Mouse (Mus musculus) hindbrain, embryonic 12.5 days (tissue): ENCODE measurements around the gene Sdhb. TPM values are rescaled to one million over a fixed set of nuclear protein-coding genes. Genes with fewer than 3 reads are reported as not detected.

Experiments
- ATAC-seq: fragments of 200-750 bp; cut with Nextera tagmentation; 2 replicates; pipeline ENCODE4 v1.8.0; 2017; ENCODE audit warnings: moderate TSS enrichment; ENCODE audit not compliant: low FRiP score
- H3K27ac ChIP-seq: fragments of 300-500 bp; sonication (generic); 2 replicates; pipeline ENCODE4 v1.5.1; 2016; ENCODE audit warnings: mild to moderate bottlenecking
- H3K27me3 ChIP-seq: fragments of 300-500 bp; sonication (generic); 2 replicates; pipeline ENCODE4 v1.6.1; 2016; ENCODE audit warnings: mild to moderate bottlenecking
- H3K36me3 ChIP-seq: fragments of 300-500 bp; sonication (generic); 2 replicates; pipeline ENCODE4 v1.6.1; 2016; ENCODE audit warnings: mild to moderate bottlenecking
- H3K4me1 ChIP-seq: fragments of 300-500 bp; sonication (generic); 2 replicates; pipeline ENCODE4 v1.6.1; 2016
- H3K4me2 ChIP-seq: fragments of 300-500 bp; sonication (generic); replicated peaks from 2 replicates; pipeline ENCODE4 v1.6.1; 2016; ENCODE audit warnings: mild to moderate bottlenecking
- H3K4me3 ChIP-seq: fragments of 300-500 bp; sonication (generic); 2 replicates; pipeline ENCODE4 v1.5.1; 2016; ENCODE audit warnings: mild to moderate bottlenecking
- H3K9ac ChIP-seq: fragments of 300-500 bp; sonication (generic); 2 replicates; pipeline ENCODE4 v1.6.1; 2016; ENCODE audit warnings: mild to moderate bottlenecking, moderate library complexity
- H3K9me3 ChIP-seq: fragments of 300-500 bp; sonication (generic); replicated peaks from 2 replicates; pipeline ENCODE4 v1.6.1; 2016; ENCODE audit warnings: mild to moderate bottlenecking
- WGBS: fragments of 180-500 bp; shearing (Covaris S2); methylation state at CpG from one replicate; pipeline ENCODE4 v1.1.7; 2016; 5-methylcytosine and 5-hydroxymethylcytosine counted together
- polyA plus RNA-seq: library from polyadenylated mRNA; unstranded; fragments of >200 nt; fragmentation: Nextera tagmentation; extraction: Ambion mirVana; gene quantifications from 2 replicates; pipeline ENCODE4 v1.2.1, GENCODE M21; 2016

Gene Sdhb
- polyA plus RNA-seq, 1 experiment from 2014 or later = 383 TPM

DNA sequence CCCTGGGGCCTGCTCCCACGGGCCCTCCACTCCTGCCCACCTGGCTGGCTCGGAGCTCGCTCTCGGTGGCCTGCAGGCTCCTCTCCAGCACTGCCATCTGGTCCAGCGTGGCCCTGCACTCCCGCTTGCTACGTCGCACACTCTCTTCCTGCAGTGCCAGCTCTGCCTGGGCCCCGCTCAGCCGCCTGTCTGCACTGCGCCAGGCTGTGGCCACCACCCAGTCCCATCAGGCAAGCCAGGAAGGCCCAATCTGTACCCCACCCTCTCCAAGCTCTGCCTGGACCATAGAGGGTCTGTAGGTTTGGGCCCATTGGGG lies 60.6 kb downstream of the Sdhb start:
- peaks cover 37% of the 10 kb centered on the region for H3K4me1 ChIP-seq
- peak overlapping the region; percentile 19; the same call in 1 of the 2 replicates for H3K4me2 ChIP-seq
- 60% methylated on average over 11 of the region's 11 CpGs for WGBS
- H3K27me3 ChIP-seq = no peaks in the 10 kb centered on the region
- no peak overlapping the region for H3K4me3 ChIP-seq
- peak overlapping the region; percentile 23 for H3K9ac ChIP-seq
- H3K9me3 ChIP-seq = no peaks in the 10 kb centered on the region
- H3K36me3 ChIP-seq = peaks cover 68% of the 10 kb centered on the region
- peak overlapping the region; percentile 94 for H3K27ac ChIP-seq
- ATAC-seq = peak; percentile 46

DNA sequence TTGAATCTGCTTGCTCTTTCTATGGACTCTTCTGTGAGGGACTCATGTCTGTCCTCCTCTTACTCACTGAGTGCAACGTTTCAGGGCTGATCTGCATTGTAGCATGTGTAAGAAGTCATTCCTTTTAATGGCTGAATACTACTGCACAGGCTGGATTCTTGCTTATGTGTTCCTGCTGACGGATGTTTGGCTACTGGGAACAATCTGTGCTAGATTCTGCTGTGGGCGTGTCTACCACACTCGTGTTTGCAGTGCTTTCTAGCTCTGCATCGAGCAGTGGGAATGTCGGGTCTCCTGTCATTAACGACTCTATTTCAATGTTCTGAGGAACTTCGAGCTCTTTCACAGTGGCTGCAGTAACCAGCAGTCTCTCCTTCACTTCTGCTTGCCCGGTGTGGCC lies 63.0 kb downstream of the Sdhb start:
- Histone ChIP-seq H3K9me3 (no peaks in the 10 kb centered on the region), H3K4me2 (no peak overlapping the region), H3K27ac (no peak overlapping the region), H3K27me3 (no peaks in the 10 kb centered on the region), H3K36me3 (peaks cover 74% of the 10 kb centered on the region), H3K4me1 (peaks cover 31% of the 10 kb centered on the region), H3K4me3 (no peak overlapping the region), H3K9ac (no peak overlapping the region)
- ATAC-seq = no peak
- WGBS = 82% methylated on average over 9 of the region's 9 CpGs

DNA sequence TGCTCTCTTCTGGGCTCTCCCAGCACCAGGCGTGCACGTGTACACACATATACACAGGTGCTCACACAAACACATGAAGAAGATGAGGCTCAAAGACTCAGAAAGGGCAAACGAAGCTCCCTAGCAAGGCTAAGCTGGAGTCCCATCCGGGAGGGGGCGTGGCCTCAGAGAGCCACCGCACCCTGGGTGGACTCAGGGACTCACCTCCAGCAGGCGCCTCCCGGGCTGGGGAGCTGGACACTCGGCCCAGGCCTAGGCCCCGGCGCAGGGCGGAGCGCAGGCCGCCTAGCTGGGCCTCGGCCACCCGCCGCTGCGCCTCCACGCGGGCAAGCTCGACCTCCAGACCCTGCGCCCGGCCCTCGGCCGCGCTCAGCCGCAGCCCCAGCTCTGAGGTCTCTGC lies 64.0 kb downstream of the Sdhb start:
- Histone ChIP-seq H3K27ac (no peak overlapping the region), H3K4me2 (no peak overlapping the region), H3K9me3 (no peaks in the 10 kb centered on the region), H3K27me3 (no peaks in the 10 kb centered on the region), H3K36me3 (peaks cover 76% of the 10 kb centered on the region), H3K4me3 (no peak overlapping the region), H3K4me1 (peaks cover 22% of the 10 kb centered on the region), H3K9ac (no peak overlapping the region)
- no peak for ATAC-seq
- 79% methylated on average over 27 of the region's 27 CpGs for WGBS

Other genes starting within 250 kb of the Sdhb start
- gene Padi6, start 218.6 kb upstream of the Sdhb start, polyA plus RNA-seq = 0.09 TPM in 1 of 2 replicates, not detected in the other
- gene Padi4, start 187.0 kb upstream of the Sdhb start, polyA plus RNA-seq = 0.31 and 0.42 TPM in 2 replicates
- gene Padi3, start 150.6 kb upstream of the Sdhb start, polyA plus RNA-seq = 0.06 TPM in 1 of 2 replicates, not detected in the other
- gene Padi1, start 115.4 kb upstream of the Sdhb start, polyA plus RNA-seq = 0.07 and 0.19 TPM in 2 replicates
- gene Padi2, start 54.9 kb upstream of the Sdhb start, polyA plus RNA-seq = 2.6 and 3.7 TPM in 2 replicates
- 110 and 113 TPM in 2 replicates for gene Atp13a2, start 25.7 kb downstream of the Sdhb start, polyA plus RNA-seq
- 344 and 345 TPM in 2 replicates for gene Mfap2, start 49.2 kb downstream of the Sdhb start, polyA plus RNA-seq
- 13.2 and 14.1 TPM in 2 replicates for gene Crocc, start 99.3 kb downstream of the Sdhb start, polyA plus RNA-seq
- gene Necap2, start 117.2 kb downstream of the Sdhb start, polyA plus RNA-seq = 57.6 and 60.7 TPM in 2 replicates
- 0.13 TPM in 1 of 2 replicates, not detected in the other for gene Spata21, start 127.1 kb downstream of the Sdhb start, polyA plus RNA-seq
- gene Szrd1, start 178.6 kb downstream of the Sdhb start, polyA plus RNA-seq = 30.7 and 32.4 TPM in 2 replicates
- 28.3 and 28.6 TPM in 2 replicates for gene Fbxo42, start 186.7 kb downstream of the Sdhb start, polyA plus RNA-seq